Mouse (Mus musculus) hindbrain, embryonic 16.5 days (tissue): ENCODE measurements at regions not wholly inside any gene's neighbourhood (a gene's known extent, or its start where the extent isn't known, plus 50 kb on each side); places are given as distances from the start of the nearest gene placed in this dataset.

Experiments
- ATAC-seq: fragments of 200-750 bp; cut with Nextera tagmentation; 2 replicates; pipeline ENCODE4 v1.8.0; 2017; ENCODE audit warnings: moderate TSS enrichment, moderate library complexity
- H3K27ac ChIP-seq: fragments of 300-500 bp; sonication (generic); 2 replicates; pipeline ENCODE4 v1.5.1; 2014; ENCODE audit warnings: low read depth, mild to moderate bottlenecking, control low read depth, low read length, moderate library complexity
- H3K27me3 ChIP-seq: fragments of 300-500 bp; sonication (generic); replicated peaks from 2 replicates; pipeline ENCODE4 v1.6.1; 2014; ENCODE audit warnings: low read length; ENCODE audit not compliant: control insufficient read depth, insufficient read depth
- H3K36me3 ChIP-seq: fragments of 300-500 bp; sonication (generic); 2 replicates; pipeline ENCODE4 v1.6.1; 2014; ENCODE audit warnings: mild to moderate bottlenecking, low read length, moderate library complexity, mixed read lengths; ENCODE audit not compliant: control insufficient read depth, insufficient read depth
- H3K4me1 ChIP-seq: fragments of 300-500 bp; sonication (generic); 2 replicates; pipeline ENCODE4 v1.6.1; 2014; ENCODE audit warnings: low read depth, low read length; ENCODE audit not compliant: control insufficient read depth, insufficient read depth
- H3K4me2 ChIP-seq: fragments of 300-500 bp; sonication (generic); 2 replicates; pipeline ENCODE4 v1.6.1; 2014; ENCODE audit warnings: mild to moderate bottlenecking, low read length, control low read depth, moderate library complexity
- H3K4me3 ChIP-seq: fragments of 300-500 bp; sonication (generic); 2 replicates; pipeline ENCODE4 v1.5.1; 2014; ENCODE audit warnings: mild to moderate bottlenecking, low read length, control low read depth, moderate library complexity
- H3K9ac ChIP-seq: fragments of 300-500 bp; sonication (generic); 2 replicates; pipeline ENCODE4 v1.6.1; 2014; ENCODE audit warnings: low read depth, mild to moderate bottlenecking, control low read depth, low read length, moderate library complexity
- H3K9me3 ChIP-seq: fragments of 300-500 bp; sonication (generic); 2 replicates; pipeline ENCODE4 v1.6.1; 2014; ENCODE audit warnings: mild to moderate bottlenecking, low read length, moderate library complexity; ENCODE audit not compliant: control insufficient read depth
- WGBS: fragments of 180-500 bp; shearing (Covaris S2); extraction: QIAGEN DNeasy Blood & Tissue Kit; methylation state at CpG from one replicate; pipeline ENCODE4 v1.1.7; 2014; 5-methylcytosine and 5-hydroxymethylcytosine counted together

DNA sequence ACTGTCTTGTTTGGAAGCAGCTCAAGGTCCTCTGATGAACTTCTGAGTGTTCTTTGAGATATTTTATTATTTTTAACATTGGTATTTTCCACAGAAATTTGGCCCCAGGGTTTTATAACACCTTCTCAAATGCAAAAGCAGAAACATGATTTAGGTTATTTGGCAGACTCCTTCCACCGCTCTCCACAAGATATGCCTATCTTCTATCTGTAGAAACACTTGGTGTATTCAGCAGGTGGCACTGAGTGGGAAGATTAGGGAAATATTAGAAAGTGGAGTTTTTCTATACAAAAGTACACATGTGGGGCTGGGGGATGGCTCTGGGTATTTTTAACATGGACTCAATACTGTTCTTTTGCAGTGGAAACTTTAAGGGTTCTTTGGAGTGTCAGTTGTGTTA is 475.3 kb downstream of the Dach1 start:
- Histone ChIP-seq H3K9ac (no peak overlapping the region), H3K4me1 (no peaks in the 10 kb centered on the region), H3K4me3 (no peak overlapping the region), H3K27ac (no peak overlapping the region), H3K27me3 (no peaks in the 10 kb centered on the region), H3K36me3 (no peaks in the 10 kb centered on the region), H3K9me3 (no peaks in the 10 kb centered on the region), H3K4me2 (no peak overlapping the region)
- ATAC-seq = no peak
- 100% methylated on average over 1 of the region's 1 CpGs for WGBS

- H3K9me3 ChIP-seq = no peaks in the 10 kb centered on the region
- ATAC-seq = no peak
- H3K4me3 ChIP-seq = no peak overlapping the region
- no peak overlapping the region for H3K27ac ChIP-seq
- WGBS = 78% methylated on average over 3 of the region's 3 CpGs
- H3K4me2 ChIP-seq = no peak overlapping the region
- no peaks in the 10 kb centered on the region for H3K27me3 ChIP-seq
- H3K36me3 ChIP-seq = no peaks in the 10 kb centered on the region
- H3K9ac ChIP-seq = no peak overlapping the region
- H3K4me1 ChIP-seq = no peaks in the 10 kb centered on the region
Observed at GRCm38 (mm10) chr14:97684617-97685016, 484.9 kb downstream of the Dach1 start.

DNA sequence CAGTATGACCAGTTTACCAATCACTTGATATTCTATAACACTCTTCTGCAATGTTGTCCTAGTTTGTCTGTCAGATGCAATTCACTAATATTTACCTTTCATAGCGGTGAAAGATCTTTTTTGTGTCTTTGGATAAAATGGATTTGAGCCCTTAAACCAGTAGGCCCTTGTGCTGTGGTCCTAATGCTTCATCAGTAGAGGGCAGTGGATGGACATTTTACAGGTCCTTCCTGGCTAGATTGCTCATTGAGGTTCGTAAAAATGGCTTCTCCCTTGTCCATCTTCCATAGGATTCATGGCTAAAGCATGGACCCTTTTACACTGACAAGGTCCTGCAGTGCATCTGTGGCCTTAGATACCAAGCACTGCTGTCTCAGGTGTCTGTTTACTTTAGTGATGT is 501.8 kb downstream of the Dach1 start:
- 72% methylated on average over 2 of the region's 2 CpGs for WGBS
- Histone ChIP-seq H3K9ac (no peak overlapping the region), H3K4me2 (no peak overlapping the region)

DNA sequence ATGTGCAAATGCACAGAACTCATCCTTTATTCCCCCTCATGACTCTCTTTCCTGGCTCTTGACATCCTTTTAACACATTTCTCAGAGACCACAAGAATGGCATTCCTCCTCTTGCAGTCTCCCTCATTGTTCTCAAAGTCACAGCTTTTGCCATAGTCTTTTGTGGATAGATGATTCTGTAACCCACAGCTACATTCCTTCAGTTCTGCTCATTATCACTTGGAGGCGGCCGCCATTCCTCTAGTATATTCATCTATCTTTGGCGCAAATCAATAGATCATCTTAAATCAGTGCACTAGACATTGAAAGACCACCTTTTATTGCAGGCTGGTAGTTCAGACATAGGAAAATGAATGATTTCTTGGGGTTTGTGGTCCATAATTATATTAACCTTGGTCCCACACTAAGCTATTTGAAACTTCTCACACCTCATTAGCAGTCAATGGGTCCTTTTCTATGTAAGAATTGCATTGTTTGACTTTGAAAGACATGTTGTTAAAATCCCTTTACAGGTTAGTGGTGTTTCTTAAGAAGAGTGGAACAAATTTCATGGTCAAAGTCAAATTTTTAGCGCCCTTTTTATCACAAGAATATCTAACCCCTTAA is 531.3 kb downstream of the Dach1 start:
- Histone ChIP-seq H3K4me2 (no peak overlapping the region), H3K27me3 (no peaks in the 10 kb centered on the region), H3K4me3 (no peak overlapping the region), H3K4me1 (no peaks in the 10 kb centered on the region), H3K27ac (no peak overlapping the region), H3K36me3 (no peaks in the 10 kb centered on the region), H3K9ac (no peak overlapping the region), H3K9me3 (no peaks in the 10 kb centered on the region)
- 15% methylated on average over 4 of the region's 4 CpGs for WGBS
- no peak for ATAC-seq

More for the DNA sequence above, 501.8 kb downstream of the Dach1 start:
- Histone ChIP-seq H3K36me3 (no peaks in the 10 kb centered on the region), H3K27me3 (no peaks in the 10 kb centered on the region), H3K9me3 (no peaks in the 10 kb centered on the region), H3K27ac (no peak overlapping the region), H3K4me1 (no peaks in the 10 kb centered on the region), H3K4me3 (no peak overlapping the region)
- no peak for ATAC-seq

DNA sequence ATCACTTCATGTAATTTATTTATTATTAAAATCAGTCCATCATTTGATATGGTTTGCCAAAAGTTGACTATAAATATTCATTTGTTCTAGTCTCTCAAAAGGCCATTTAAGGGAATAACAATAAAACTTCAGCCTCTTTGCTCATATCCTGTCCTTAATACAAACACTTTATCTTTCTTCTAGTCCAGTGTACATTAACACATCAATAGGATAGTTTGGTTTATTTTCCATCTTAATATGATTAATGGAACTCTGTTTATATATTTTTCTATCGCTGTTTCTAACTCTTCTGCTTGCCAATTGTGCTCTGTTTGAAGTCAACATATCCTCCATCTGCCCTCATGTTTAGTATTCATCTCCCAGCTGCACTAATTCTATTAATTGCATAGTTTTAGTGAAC is 558.1 kb downstream of the Dach1 start:
- H3K4me1 ChIP-seq = no peaks in the 10 kb centered on the region
- no peak overlapping the region for H3K9ac ChIP-seq
- no peaks in the 10 kb centered on the region for H3K36me3 ChIP-seq
- H3K27ac ChIP-seq = no peak overlapping the region
- no peaks in the 10 kb centered on the region for H3K9me3 ChIP-seq
- H3K4me3 ChIP-seq = no peak overlapping the region
- no peaks in the 10 kb centered on the region for H3K27me3 ChIP-seq
- no peak overlapping the region for H3K4me2 ChIP-seq
- no peak for ATAC-seq
- 72% methylated on average over 1 of the region's 1 CpGs for WGBS

- Histone ChIP-seq H3K4me3 (no peak overlapping the region), H3K9ac (no peak overlapping the region), H3K27me3 (no peaks in the 10 kb centered on the region), H3K4me2 (no peak overlapping the region), H3K4me1 (no peaks in the 10 kb centered on the region), H3K36me3 (no peaks in the 10 kb centered on the region), H3K9me3 (no peaks in the 10 kb centered on the region), H3K27ac (no peak overlapping the region)
- 22% methylated on average over 5 of the region's 5 CpGs for WGBS
- ATAC-seq = no peak
Observed at GRCm38 (mm10) chr14:97596694-97597093, 572.9 kb downstream of the Dach1 start.

- 0 out of 2 replicates have a peak, but pooled peaks have one; percentile 11 for ATAC-seq
- Histone ChIP-seq H3K4me3 (no peak overlapping the region), H3K36me3 (no peaks in the 10 kb centered on the region), H3K4me1 (peaks cover 4% of the 10 kb centered on the region), H3K9ac (no peak overlapping the region), H3K4me2 (peak overlapping the region; percentile 37), H3K27me3 (no peaks in the 10 kb centered on the region), H3K27ac (peak overlapping the region; percentile 63; the same call in 1 of the 2 replicates), H3K9me3 (no peaks in the 10 kb centered on the region)
- 46% methylated on average over 4 of the region's 4 CpGs for WGBS
Observed at GRCm38 (mm10) chr14:97588611-97589010, 581.0 kb downstream of the Dach1 start.

DNA sequence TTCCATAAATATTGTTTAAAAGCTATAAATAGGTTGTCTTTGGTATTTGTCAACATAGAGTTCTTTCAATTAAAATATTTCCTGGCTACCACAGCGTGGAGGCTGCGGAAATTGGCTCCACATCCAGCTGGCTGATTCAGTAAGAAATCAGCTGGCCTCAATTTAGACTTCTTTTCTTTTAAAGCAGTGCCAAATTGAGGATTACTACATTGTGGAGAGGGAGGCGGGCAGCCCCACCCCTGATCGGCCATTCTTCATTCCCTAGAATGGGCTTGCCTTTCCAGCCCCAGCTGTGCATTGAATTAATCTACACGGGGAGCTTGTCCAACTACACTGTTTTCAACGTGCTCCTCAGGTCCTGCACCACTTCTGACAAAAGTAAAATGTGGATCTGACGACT is 581.4 kb downstream of the Dach1 start:
- WGBS = 4% methylated on average over 7 of the region's 7 CpGs
- peak; percentile 90 for ATAC-seq
- H3K9me3 ChIP-seq = no peaks in the 10 kb centered on the region
- H3K4me2 ChIP-seq = peak overlapping the region; percentile 37
- H3K4me3 ChIP-seq = no peak overlapping the region
- H3K27me3 ChIP-seq = no peaks in the 10 kb centered on the region
- peaks cover 4% of the 10 kb centered on the region for H3K4me1 ChIP-seq
- no peaks in the 10 kb centered on the region for H3K36me3 ChIP-seq
- H3K27ac ChIP-seq = peak overlapping the region; percentile 63; the same call in 1 of the 2 replicates
- H3K9ac ChIP-seq = no peak overlapping the region

DNA sequence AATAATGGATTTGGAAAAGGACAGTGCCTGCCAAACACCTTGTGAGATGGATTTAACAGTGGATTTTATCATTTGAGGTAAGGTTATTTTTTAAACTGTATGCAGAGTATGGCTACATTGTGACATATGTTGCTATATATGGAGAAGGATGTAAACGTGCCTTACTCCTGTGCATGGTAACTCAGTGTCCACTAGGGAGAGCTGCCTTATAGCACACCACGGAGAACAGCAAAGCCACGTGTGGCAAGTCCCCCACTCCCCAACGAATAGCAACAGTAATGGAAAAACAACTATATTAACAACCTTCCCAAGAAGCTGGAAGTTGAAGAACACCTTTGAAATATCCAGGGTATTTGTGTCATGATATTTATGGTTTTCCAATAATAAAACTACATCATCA is 582.6 kb downstream of the Dach1 start:
- ATAC-seq = peak; percentile 84
- H3K4me2 ChIP-seq = no peak overlapping the region
- no peaks in the 10 kb centered on the region for H3K36me3 ChIP-seq
- peaks cover 4% of the 10 kb centered on the region for H3K4me1 ChIP-seq
- H3K9ac ChIP-seq = no peak overlapping the region
- WGBS = 6% methylated on average over 4 of the region's 4 CpGs
- no peaks in the 10 kb centered on the region for H3K27me3 ChIP-seq
- no peak overlapping the region for H3K4me3 ChIP-seq
- no peaks in the 10 kb centered on the region for H3K9me3 ChIP-seq
- H3K27ac ChIP-seq = no peak overlapping the region

DNA sequence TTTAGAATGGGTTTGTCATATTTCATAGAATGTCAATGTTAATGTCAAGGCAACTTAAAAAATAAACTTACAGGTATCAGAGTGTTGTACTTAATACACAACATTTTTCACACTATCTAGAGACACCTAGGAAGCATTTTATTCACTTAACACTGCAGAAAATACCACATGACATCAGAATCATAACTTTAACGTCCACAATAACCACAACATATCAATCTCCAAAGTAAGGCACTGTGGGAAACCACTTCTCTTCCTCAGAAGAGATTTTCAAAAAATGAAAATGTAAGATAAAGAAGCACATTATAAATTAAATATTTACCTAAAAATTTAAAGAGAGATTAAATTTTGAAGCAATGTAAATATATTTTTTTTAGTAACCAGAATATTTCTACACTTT is 599.3 kb downstream of the Dach1 start:
- H3K4me3 ChIP-seq = no peak overlapping the region
- ATAC-seq = no peak
- 76% methylated on average over 1 of the region's 1 CpGs for WGBS
- no peaks in the 10 kb centered on the region for H3K27me3 ChIP-seq
- H3K36me3 ChIP-seq = no peaks in the 10 kb centered on the region
- H3K9ac ChIP-seq = no peak overlapping the region
- no peaks in the 10 kb centered on the region for H3K9me3 ChIP-seq
- H3K27ac ChIP-seq = no peak overlapping the region
- H3K4me2 ChIP-seq = no peak overlapping the region
- no peaks in the 10 kb centered on the region for H3K4me1 ChIP-seq
